In the genomic region with DNA sequence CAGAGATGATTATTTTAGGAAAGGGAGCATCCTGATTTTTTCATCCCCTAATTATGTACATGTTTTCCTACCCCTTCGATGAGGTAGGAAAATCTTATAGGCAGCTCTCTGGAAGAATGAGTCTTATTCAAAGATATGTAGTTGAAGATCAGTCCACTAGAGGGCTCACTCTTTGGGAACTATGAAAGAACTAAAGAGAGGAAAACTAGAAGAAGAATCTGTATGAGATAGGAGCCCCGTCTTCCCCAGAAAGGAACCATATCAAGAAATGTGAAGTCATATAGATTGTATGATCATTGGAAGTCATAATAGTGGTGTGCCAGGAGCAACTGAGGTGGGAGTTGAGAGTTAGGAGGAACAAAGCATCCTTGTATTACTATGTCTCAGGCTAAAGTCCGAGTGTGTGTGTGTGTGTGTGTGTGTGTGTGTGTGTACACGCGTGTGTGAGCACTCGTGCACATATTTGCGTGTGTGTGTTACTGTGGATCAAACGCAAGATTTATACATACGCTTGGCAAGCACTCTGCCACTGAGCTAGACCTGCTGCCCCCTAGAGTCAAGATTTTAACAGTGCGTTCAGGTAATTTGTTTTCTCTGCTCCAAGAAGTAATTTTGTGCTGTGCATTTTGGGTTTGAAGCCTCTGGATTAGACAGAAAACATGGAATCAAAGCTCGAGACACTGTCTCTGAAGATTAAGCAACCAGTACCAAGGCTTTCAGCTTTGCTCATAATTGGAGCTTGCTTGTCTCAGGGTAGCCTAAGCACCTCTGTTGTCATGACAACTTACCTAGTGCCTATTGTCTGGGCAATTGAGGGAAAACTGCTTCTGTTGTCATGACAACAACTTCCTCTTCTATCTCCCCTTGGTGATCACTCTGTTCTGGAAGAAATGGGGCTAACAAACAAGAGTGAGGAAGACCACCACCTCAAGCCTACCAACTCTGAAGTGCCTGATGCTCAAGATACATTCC, we compare ENCODE assay signal across 9 mouse cellular contexts. TPM values are rescaled to one million over a fixed set of nuclear protein-coding genes. Genes with fewer than 3 reads are reported as not detected.
DNase-seq lines count a peak whose midpoint lies in the region; ATAC-seq and TF ChIP-seq lines count a peak whose summit lies in the region.
"Had no signal": no experiment of that assay in that cellular context is flagged by ENCODE, and none has a peak within 500 bp of the region (broad histone marks: within the 10 kb centered on the region; RNA-seq: fewer than 3 reads in every experiment).

No protein-coding gene starts in this region.

- H3K27ac ChIP-seq in liver, adult 2 months (replicated peaks; ENCODE audit: insufficient read depth, low read depth, low read length) = no peak overlapping the region
- H3K27ac ChIP-seq in liver, embryonic 12.5 days = no peak overlapping the region

- H3K4me2 ChIP-seq in liver, embryonic 12.5 days = no peak overlapping the region

- no peaks in the 10 kb centered on the region for H3K9me3 ChIP-seq in liver, embryonic 12.5 days (replicated peaks)
- H3K9me3 ChIP-seq: megakaryocyte, embryonic 14.5 days had no signal

- no peak for ATAC-seq in liver, embryonic 12.5 days
- ATAC-seq in inflammation-experienced regulatory T-cells, adult 6 months = peak; percentile 58

- no peak overlapping the region for H3K9ac ChIP-seq in liver, adult 2 months (ENCODE audit: low read depth, low read length)
- H3K9ac ChIP-seq in liver, embryonic 12.5 days = no peak overlapping the region

- H3K4me1 ChIP-seq in liver, adult 2 months (ENCODE audit: control insufficient read depth, insufficient read depth, low read length) = no peaks in the 10 kb centered on the region
- H3K4me1 ChIP-seq in liver, embryonic 12.5 days = no peaks in the 10 kb centered on the region
- H3K4me1 ChIP-seq: megakaryocyte, embryonic 14.5 days had no signal

- peak; percentile 33; the same call in 1 of the 2 replicates for TF ChIP-seq CTCF in liver, adult 2 months (IDR thresholded peaks at IDR 0.05; ENCODE audit: low read depth, low read length)

- no peak overlapping the region for H3K4me3 ChIP-seq in liver, adult 2 months (ENCODE audit: insufficient read depth, low read depth, low read length)
- no peak overlapping the region for H3K4me3 ChIP-seq in liver, embryonic 12.5 days
- H3K4me3 ChIP-seq: megakaryocyte, embryonic 14.5 days had no signal

- no peaks in the 10 kb centered on the region for H3K27me3 ChIP-seq in liver, adult 2 months (ENCODE audit: control insufficient read depth, insufficient read depth, low read length)
- H3K27me3 ChIP-seq in liver, embryonic 12.5 days (replicated peaks) = no peaks in the 10 kb centered on the region

- 69% methylated on average over 11 of the region's 11 CpGs for WGBS in liver, adult 2 months
- WGBS in liver, embryonic 12.5 days (ENCODE audit: insufficient replicate concordance) = 66% methylated on average over 11 of the region's 11 CpGs

- peaks cover 9% of the 10 kb centered on the region for H3K36me3 ChIP-seq in liver, adult 2 months (ENCODE audit: control insufficient read depth, insufficient read depth, low read length)
- H3K36me3 ChIP-seq in liver, embryonic 12.5 days = no peaks in the 10 kb centered on the region

- TF ChIP-seq POLR2A in liver, adult 2 months (IDR thresholded peaks at IDR 0.05; ENCODE audit: extremely low read depth, insufficient read depth, low read length) = no peak

- peak; percentile 7 to 60 for DNase-seq in adrenal gland, adult (ENCODE audit: inconsistent age in 2 of 2, low spot score in 1 of 2)
- no peak for DNase-seq in adrenal gland, postnatal 4 days (ENCODE audit: low spot score in 2 of 2)
- peak; percentile 15 for DNase-seq in liver, adult 2 months (ENCODE audit: extremely low read depth, low read depth, low spot score)
- peak; percentile 68 for DNase-seq in brain, adult 2 months (ENCODE audit: low read depth, low spot score)
- DNase-seq in adrenal gland, adult 2 months = no peak
- no peak for DNase-seq in spleen, postnatal 4 days (ENCODE audit: low spot score in 2 of 2)

- H3K79me2 ChIP-seq in liver, adult 2 months (ENCODE audit: control insufficient read depth, insufficient read depth, low read length) = no peaks in the 10 kb centered on the region

RNA-seq across cellular contexts. Expression of a gene that starts 17.9 kb away (rescaled TPM):
- 100 to 1,000 TPM; 354 to 367 TPM for total RNA-seq in adrenal gland, postnatal 4 days (2021)
- total RNA-seq in liver, adult 2 months (2014; rRNA removed) = 116 and 127 TPM in 2 replicates
- 24.8 and 26.7 TPM in 2 replicates for polyA plus RNA-seq in liver, adult 2 months (2012; rRNA removed)
- polyA plus RNA-seq in liver, embryonic 12.5 days (2016; fragmentation: Nextera tagmentation; extraction: Ambion mirVana) = 261 and 263 TPM in 2 replicates
- polyA plus RNA-seq in inflammation-experienced regulatory T-cells, adult 6 months (2017; shearing (Covaris generic)) = 10 to 100 TPM; 77.6 to 81.5 (median 78.3) TPM
- 100 to 1,000 TPM; 323 to 342 TPM for total RNA-seq in adrenal gland, adult 2 months (2021)
- 10.3 and 10.5 TPM in 2 replicates for polyA plus RNA-seq in adrenal gland, adult 2 months (2012; rRNA removed)

RNA-seq across cellular contexts. Expression of a gene that starts 18.6 kb away (rescaled TPM):
- total RNA-seq in adrenal gland, postnatal 4 days (2021) = not detected
- not detected in 2 replicates for total RNA-seq in liver, adult 2 months (2014; rRNA removed)
- polyA plus RNA-seq in liver, adult 2 months (2012; rRNA removed) = not detected in 2 replicates
- not detected in 2 replicates for polyA plus RNA-seq in liver, embryonic 12.5 days (2016; fragmentation: Nextera tagmentation; extraction: Ambion mirVana)
- not detected for polyA plus RNA-seq in inflammation-experienced regulatory T-cells, adult 6 months (2017; shearing (Covaris generic))
- under 1 TPM; 0.14 TPM for total RNA-seq in adrenal gland, adult 2 months (2021)
- not detected in 2 replicates for polyA plus RNA-seq in adrenal gland, adult 2 months (2012; rRNA removed)

RNA-seq across cellular contexts. Expression of a gene that starts 53.6 kb away (rescaled TPM):
- total RNA-seq in adrenal gland, postnatal 4 days (2021) = 1 to 10 TPM; 9.5 to 9.8 TPM
- 0.28 and 0.60 TPM in 2 replicates for total RNA-seq in liver, adult 2 months (2014; rRNA removed)
- polyA plus RNA-seq in liver, adult 2 months (2012; rRNA removed) = 0.15 and 0.23 TPM in 2 replicates
- 1.0 and 1.4 TPM in 2 replicates for polyA plus RNA-seq in liver, embryonic 12.5 days (2016; fragmentation: Nextera tagmentation; extraction: Ambion mirVana)
- under 1 TPM in 1 of 3 experiments, not detected in 2; 0.20 TPM for polyA plus RNA-seq in inflammation-experienced regulatory T-cells, adult 6 months (2017; shearing (Covaris generic))
- 10 to 100 TPM; 10.3 to 11.8 TPM for total RNA-seq in adrenal gland, adult 2 months (2021)
- 0.81 and 1.1 TPM in 2 replicates for polyA plus RNA-seq in adrenal gland, adult 2 months (2012; rRNA removed)

Comparison
In these comparisons a context has a peak if more than half of its experiments do, and no peak if none do; other contexts are left out.
1. DNase-seq: peak in adrenal gland, adult (2 of 2), liver, adult 2 months (single experiment) and brain, adult 2 months (single experiment); none in adrenal gland, postnatal 4 days (0 of 2), adrenal gland, adult 2 months (single experiment) and spleen, postnatal 4 days (0 of 2).